Mouse (Mus musculus): ENCODE results near the gene Zfp618.

GRCm38 (mm10) chr4:62963806-62964205, 1.6 kb upstream of the Zfp618 start:
- TF ChIP-seq CTCF (conservative IDR thresholded peaks at IDR 0.05; ENCODE audit: low read length) (no peak), NANOG (IDR thresholded peaks at IDR 0.05; ENCODE audit: borderline replicate concordance, low read length) (no peak)
